Mouse (Mus musculus) lung, postnatal 0 days (tissue): ENCODE results near the gene Ninj1.

Source experiments
- CTCF ChIP-seq: IDR thresholded peaks from 2 replicates; pipeline ENCODE4 v1.5.1; 2016; ENCODE audit warnings: antibody characterized with exemption, mild to moderate bottlenecking
- EP300 ChIP-seq: IDR thresholded peaks from 2 replicates; pipeline ENCODE4 v1.6.1; 2016; ENCODE audit warnings: antibody characterized with exemption, mild to moderate bottlenecking, control low read depth

GRCm38 (mm10) chr13:49183161-49183560, 4.1 kb upstream of the Ninj1 start:
- TF ChIP-seq CTCF (no peak), EP300 (no peak)
